Mouse (Mus musculus) bone marrow macrophage, adult 2 months (primary cell): ENCODE measurements around the gene Scaf11. TPM values are rescaled to one million over a fixed set of nuclear protein-coding genes. Genes with fewer than 3 reads are reported as not detected.
A peak's percentile ranks its signal among the peaks of the same experiment; 100 is the strongest.

ENCODE experiments used
- H3K27ac ChIP-seq: 2 replicates; pipeline ENCODE4 v1.5.1; 2012; ENCODE audit warnings: low read depth, low read length; ENCODE audit not compliant: insufficient read depth
- H3K4me1 ChIP-seq: 2 replicates; pipeline ENCODE4 v1.6.1; 2012; ENCODE audit warnings: low read length; ENCODE audit not compliant: control insufficient read depth, insufficient read depth
- H3K4me3 ChIP-seq: 2 replicates; pipeline ENCODE4 v1.5.1; 2012; ENCODE audit warnings: mild to moderate bottlenecking, low read length, moderate library complexity; ENCODE audit not compliant: insufficient read depth
- CTCF ChIP-seq: IDR thresholded peaks from 2 replicates; pipeline ENCODE4 v1.5.1; 2012; ENCODE audit warnings: low read depth, mild to moderate bottlenecking, low read length, moderate library complexity
- POLR2A ChIP-seq: IDR thresholded peaks from 2 replicates; pipeline ENCODE4 v1.6.1; 2012; ENCODE audit warnings: mild to moderate bottlenecking, low read depth, low read length, borderline replicate concordance
- polyA plus RNA-seq: library from polyadenylated mRNA; stranded (reverse); fragments of >200 nt; gene quantifications from 2 replicates; pipeline ENCODE4 v1.2.4, GENCODE M21; 2012; ENCODE audit not compliant: missing spikeins, insufficient read depth, insufficient read length

The Scaf11 gene
- polyA plus RNA-seq, 1 experiment: 56.0 TPM

DNA sequence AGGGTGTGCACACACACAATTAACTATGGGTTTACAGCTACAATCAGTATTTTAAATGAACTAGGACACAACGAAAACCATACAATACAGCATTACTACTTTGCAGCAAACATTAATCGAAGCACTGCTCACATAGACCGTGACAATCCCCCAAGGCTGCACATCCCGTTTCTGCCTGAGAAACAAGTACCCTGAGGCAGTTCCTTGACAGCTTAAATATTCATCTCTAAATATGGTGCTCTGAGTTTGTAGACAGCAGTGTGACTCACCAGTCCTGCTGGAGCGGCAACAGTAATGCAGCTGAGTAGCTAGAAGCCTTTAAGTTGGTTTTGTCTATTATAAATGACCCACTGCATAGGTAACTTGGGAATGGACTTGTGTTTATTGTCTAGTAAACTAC, 55.1 kb downstream of the Scaf11 start:
- Histone ChIP-seq H3K27ac (no peak overlapping the region), H3K4me1 (peaks cover 2% of the 10 kb centered on the region; the same call in 1 of the 2 replicates), H3K4me3 (no peak overlapping the region)
- TF ChIP-seq CTCF (no peak), POLR2A (no peak)

- Histone ChIP-seq H3K4me1 (no peaks in the 10 kb centered on the region), H3K27ac (no peak overlapping the region), H3K4me3 (no peak overlapping the region)
- no peak for TF ChIP-seq POLR2A
- TF ChIP-seq CTCF: no peak
Observed at GRCm38 (mm10) chr15:96398333-96398732, 62.3 kb downstream of the Scaf11 start.

DNA sequence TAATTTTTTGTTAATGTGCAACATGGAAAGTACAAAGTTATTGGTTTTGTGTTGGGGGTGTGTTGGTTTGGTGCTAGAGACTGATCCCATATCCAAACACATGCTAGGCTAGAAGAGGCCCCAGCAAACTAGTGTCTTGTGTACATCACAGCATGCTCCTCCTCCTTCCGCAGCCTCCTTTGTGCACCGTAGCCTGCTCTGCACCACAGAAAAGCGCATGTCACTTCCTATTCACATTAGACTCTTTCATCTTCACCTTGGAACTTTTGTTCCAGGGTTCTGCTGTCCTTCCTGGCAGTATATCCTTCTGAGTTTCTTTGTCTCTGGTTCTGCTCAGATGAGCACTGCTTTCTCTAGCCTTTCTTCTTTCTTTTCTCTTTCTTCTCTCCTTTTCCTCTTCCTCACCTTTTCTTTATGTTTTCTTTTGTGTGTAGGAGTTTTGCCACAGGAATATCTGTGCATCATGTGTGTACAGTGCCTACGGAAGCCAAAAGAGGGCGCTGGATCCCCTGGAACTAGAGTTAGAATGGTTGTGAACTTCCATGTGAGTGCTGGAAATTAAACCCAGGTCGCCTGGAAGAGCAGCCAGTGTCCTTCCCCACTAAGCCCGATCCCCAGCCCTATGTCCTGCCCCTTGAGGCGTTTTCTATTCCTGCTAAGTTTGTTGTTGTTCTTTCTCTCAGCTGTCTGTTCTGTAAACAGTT, 63.9 kb downstream of the Scaf11 start:
- TF ChIP-seq CTCF (no peak), POLR2A (no peak)
- Histone ChIP-seq H3K4me1 (no peaks in the 10 kb centered on the region), H3K4me3 (no peak overlapping the region), H3K27ac (no peak overlapping the region)

GRCm38 (mm10) chr15:96395071-96395470, 65.6 kb downstream of the Scaf11 start:
- Histone ChIP-seq H3K27ac (no peak overlapping the region), H3K4me3 (no peak overlapping the region), H3K4me1 (no peaks in the 10 kb centered on the region)
- TF ChIP-seq CTCF: no peak
- no peak for TF ChIP-seq POLR2A

- no peaks in the 10 kb centered on the region for H3K4me1 ChIP-seq
Observed at GRCm38 (mm10) chr15:96392878-96393277, 67.8 kb downstream of the Scaf11 start.

GRCm38 (mm10) chr15:96388565-96388964, 72.1 kb downstream of the Scaf11 start:
- Histone ChIP-seq H3K4me1 (no peaks in the 10 kb centered on the region), H3K4me3 (no peak overlapping the region), H3K27ac (no peak overlapping the region)
- TF ChIP-seq CTCF: no peak
- TF ChIP-seq POLR2A: no peak

More at GRCm38 (mm10) chr15:96392878-96393277, 67.8 kb downstream of the Scaf11 start:
- H3K27ac ChIP-seq: no peak overlapping the region
- no peak overlapping the region for H3K4me3 ChIP-seq
- TF ChIP-seq CTCF (no peak), POLR2A (no peak)

DNA sequence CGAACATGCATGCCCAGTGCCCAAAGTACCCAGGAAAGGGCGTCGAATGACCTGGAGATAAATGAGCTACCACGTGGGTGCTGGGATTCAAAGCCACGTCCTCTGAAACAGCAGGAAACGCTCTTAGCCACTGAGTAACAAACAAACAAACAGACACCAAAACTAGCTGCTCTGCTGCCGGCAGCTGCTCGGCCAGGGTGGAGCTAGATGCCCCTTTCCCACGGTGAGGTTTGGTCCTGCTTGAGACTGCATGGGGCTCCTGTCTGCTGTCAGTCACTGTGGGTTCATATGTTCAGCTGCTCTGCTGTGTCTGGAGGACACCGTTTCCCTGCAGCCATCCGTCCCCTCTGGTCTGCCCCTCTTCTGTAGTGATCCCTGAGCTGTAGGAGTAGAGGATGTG, 78.4 kb downstream of the Scaf11 start:
- no peak overlapping the region for H3K27ac ChIP-seq
- no peak for TF ChIP-seq CTCF
- no peak for TF ChIP-seq POLR2A
- H3K4me3 ChIP-seq: no peak overlapping the region
- peaks cover 8% of the 10 kb centered on the region for H3K4me1 ChIP-seq

DNA sequence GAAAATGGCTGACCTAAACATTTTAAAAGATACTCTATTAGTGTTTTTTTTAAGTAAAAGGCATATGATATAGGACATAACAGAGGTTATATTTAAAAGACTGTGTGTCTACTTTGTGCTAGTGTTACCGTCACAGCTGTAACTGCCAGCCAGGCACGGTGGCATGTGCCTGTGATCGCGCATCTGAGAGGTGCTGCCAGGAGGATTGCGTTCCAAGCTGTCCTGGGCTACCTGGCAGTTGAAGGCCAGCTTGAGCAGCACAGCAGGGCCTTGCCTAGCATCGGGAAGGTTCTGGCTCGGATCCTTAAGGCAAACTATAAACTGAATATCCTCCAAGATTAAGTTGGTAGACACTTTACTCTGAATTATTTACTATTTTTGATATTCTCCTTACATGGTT, 82.9 kb downstream of the Scaf11 start:
- peak overlapping the region; percentile 24; the same call in 1 of the 2 replicates for H3K27ac ChIP-seq

GRCm38 (mm10) chr15:96377263-96377662, 83.4 kb downstream of the Scaf11 start:
- peaks cover 24% of the 10 kb centered on the region for H3K4me1 ChIP-seq
- no peak overlapping the region for H3K4me3 ChIP-seq
- H3K27ac ChIP-seq: peak overlapping the region; percentile 39
- TF ChIP-seq POLR2A (no peak), CTCF (no peak)

More for the DNA sequence above, 82.9 kb downstream of the Scaf11 start:
- Histone ChIP-seq H3K4me3 (no peak overlapping the region), H3K4me1 (peaks cover 24% of the 10 kb centered on the region)
- no peak for TF ChIP-seq CTCF

GRCm38 (mm10) chr15:96376214-96376613, 84.4 kb downstream of the Scaf11 start:
- Histone ChIP-seq H3K27ac (no peak overlapping the region), H3K4me1 (peaks cover 24% of the 10 kb centered on the region), H3K4me3 (no peak overlapping the region)
- no peak for TF ChIP-seq CTCF
- no peak for TF ChIP-seq POLR2A

- no peak for TF ChIP-seq POLR2A
- no peak for TF ChIP-seq CTCF
- Histone ChIP-seq H3K4me1 (peaks cover 22% of the 10 kb centered on the region), H3K4me3 (no peak overlapping the region), H3K27ac (no peak overlapping the region)
Observed at GRCm38 (mm10) chr15:96373161-96373560, 87.5 kb downstream of the Scaf11 start.
